Mouse (Mus musculus): ENCODE data around the gene Bbs9. TPM values are rescaled to one million over a fixed set of nuclear protein-coding genes. Genes with fewer than 3 reads are reported as not detected.
"Not testable (repeated sequence)": the region's sequence is repeated elsewhere in the genome, so short reads cannot be mapped to it uniquely, and the experiment has no call there.

The Bbs9 gene
- polyA plus RNA-seq, 1 experiment from 2014 or later, result 7.1 TPM

- DNase-seq (ENCODE audit: low spot score) (peak; percentile 69), ATAC-seq (peak; percentile 72)
- no peaks in the 10 kb centered on the region for H3K27me3 ChIP-seq (replicated peaks; ENCODE audit: insufficient read depth, low read length)
- H3K9ac ChIP-seq (replicated peaks; ENCODE audit: low read depth), result no peak overlapping the region
- no peaks in the 10 kb centered on the region for H3K36me3 ChIP-seq (ENCODE audit: insufficient read depth, low read length)
- 36% methylated on average over 19 of the region's 19 CpGs for WGBS
- no peak overlapping the region for H3K4me3 ChIP-seq (ENCODE audit: low read depth, low read length)
- no peak overlapping the region for H3K27ac ChIP-seq (ENCODE audit: low read length)
- TF ChIP-seq CTCF (IDR thresholded peaks at IDR 0.05) (peak; percentile 80), EP300 (IDR thresholded peaks at IDR 0.05) (no peak)
- H3K4me1 ChIP-seq (ENCODE audit: insufficient read depth, low read depth, low read length), result no peaks in the 10 kb centered on the region
- no peaks in the 10 kb centered on the region for H3K9me3 ChIP-seq (ENCODE audit: low read length)
- no peak overlapping the region for H3K4me2 ChIP-seq (replicated peaks; ENCODE audit: low read depth, low read length)
Measured at GRCm38 (mm10) chr9:22708970-22709726, 233.6 kb downstream of the Bbs9 start.

GRCm38 (mm10) chr9:22710032-22710431 lies 234.5 kb downstream of the Bbs9 start:
- WGBS, result 63% methylated on average over 7 of the region's 7 CpGs
- no peaks in the 10 kb centered on the region for H3K36me3 ChIP-seq (ENCODE audit: insufficient read depth, low read length)
- DNase-seq (ENCODE audit: low spot score) (peak; percentile 72), ATAC-seq (peak; percentile 42)
- no peaks in the 10 kb centered on the region for H3K4me1 ChIP-seq (ENCODE audit: insufficient read depth, low read depth, low read length)
- no peak overlapping the region for H3K9ac ChIP-seq (replicated peaks; ENCODE audit: low read depth)
- H3K4me3 ChIP-seq (ENCODE audit: low read depth, low read length), result no peak overlapping the region
- H3K9me3 ChIP-seq (ENCODE audit: low read length), result no peaks in the 10 kb centered on the region
- no peak overlapping the region for H3K4me2 ChIP-seq (replicated peaks; ENCODE audit: low read depth, low read length)
- H3K27ac ChIP-seq (ENCODE audit: low read length), result no peak overlapping the region
- TF ChIP-seq EP300 (IDR thresholded peaks at IDR 0.05) (no peak), CTCF (IDR thresholded peaks at IDR 0.05) (peak; percentile 66)
- H3K27me3 ChIP-seq (replicated peaks; ENCODE audit: insufficient read depth, low read length), result no peaks in the 10 kb centered on the region

- ATAC-seq (no peak), DNase-seq (ENCODE audit: low spot score) (no peak)
- Histone ChIP-seq H3K4me1 (ENCODE audit: insufficient read depth, low read depth, low read length) (no peaks in the 10 kb centered on the region), H3K9me3 (ENCODE audit: low read length) (no peaks in the 10 kb centered on the region), H3K27me3 (replicated peaks; ENCODE audit: insufficient read depth, low read length) (no peaks in the 10 kb centered on the region), H3K9ac (replicated peaks; ENCODE audit: low read depth) (no peak overlapping the region), H3K4me3 (ENCODE audit: low read depth, low read length) (no peak overlapping the region), H3K36me3 (ENCODE audit: insufficient read depth, low read length) (no peaks in the 10 kb centered on the region), H3K27ac (ENCODE audit: low read length) (no peak overlapping the region), H3K4me2 (replicated peaks; ENCODE audit: low read depth, low read length) (no peak overlapping the region)
- 81% methylated on average over 2 of the region's 2 CpGs for WGBS
- TF ChIP-seq EP300 (IDR thresholded peaks at IDR 0.05) (no peak), CTCF (IDR thresholded peaks at IDR 0.05) (no peak)
Measured at GRCm38 (mm10) chr9:22711339-22711738, 235.8 kb downstream of the Bbs9 start.

- DNase-seq (ENCODE audit: low spot score), result peak; percentile 44
- Histone ChIP-seq H3K4me3 (ENCODE audit: low read depth, low read length) (no peak overlapping the region), H3K27me3 (replicated peaks; ENCODE audit: insufficient read depth, low read length) (no peaks in the 10 kb centered on the region), H3K4me1 (ENCODE audit: insufficient read depth, low read depth, low read length) (peaks cover 4% of the 10 kb centered on the region), H3K27ac (ENCODE audit: low read length) (no peak overlapping the region), H3K9ac (replicated peaks; ENCODE audit: low read depth) (no peak overlapping the region), H3K9me3 (ENCODE audit: low read length) (no peaks in the 10 kb centered on the region), H3K36me3 (ENCODE audit: insufficient read depth, low read length) (no peaks in the 10 kb centered on the region), H3K4me2 (replicated peaks; ENCODE audit: low read depth, low read length) (no peak overlapping the region)
- TF ChIP-seq CTCF (IDR thresholded peaks at IDR 0.05) (no peak), EP300 (IDR thresholded peaks at IDR 0.05) (no peak)
- ATAC-seq, result peak; percentile 48; the same call in 1 of the 2 replicates
- WGBS, result 34% methylated on average over 3 of the region's 3 CpGs
Measured at GRCm38 (mm10) chr9:22712743-22713142, 237.2 kb downstream of the Bbs9 start.

- H3K27ac ChIP-seq (ENCODE audit: low read length); H3K36me3 ChIP-seq (ENCODE audit: insufficient read depth, low read length); H3K4me1 ChIP-seq (ENCODE audit: insufficient read depth, low read depth, low read length); H3K27me3 ChIP-seq (replicated peaks; ENCODE audit: insufficient read depth, low read length); H3K9ac ChIP-seq (replicated peaks; ENCODE audit: low read depth); H3K9me3 ChIP-seq (ENCODE audit: low read length); H3K4me2 ChIP-seq (replicated peaks; ENCODE audit: low read depth, low read length); H3K4me3 ChIP-seq (ENCODE audit: low read depth, low read length): not testable (repeated sequence)
- DNase-seq (ENCODE audit: low spot score) (peak; percentile 69), ATAC-seq (peak; percentile 39; the same call in 1 of the 2 replicates)
- TF ChIP-seq CTCF (IDR thresholded peaks at IDR 0.05), result peak; percentile 69
- 45% methylated on average over 4 of the region's 4 CpGs for WGBS
Measured at GRCm38 (mm10) chr9:22713286-22713685, 237.8 kb downstream of the Bbs9 start.

GRCm38 (mm10) chr9:22717583-22717982 lies 242.1 kb downstream of the Bbs9 start:
- ATAC-seq, result no peak
- no peaks in the 10 kb centered on the region for H3K9me3 ChIP-seq (ENCODE audit: low read length)
- no peak overlapping the region for H3K4me3 ChIP-seq (ENCODE audit: low read depth, low read length)
- H3K4me2 ChIP-seq (replicated peaks; ENCODE audit: low read depth, low read length), result no peak overlapping the region
- H3K9ac ChIP-seq (replicated peaks; ENCODE audit: low read depth), result no peak overlapping the region
- no peak for DNase-seq (ENCODE audit: low spot score)
- no peak overlapping the region for H3K27ac ChIP-seq (ENCODE audit: low read length)
- WGBS, result 57% methylated on average over 4 of the region's 4 CpGs
- H3K36me3 ChIP-seq (ENCODE audit: insufficient read depth, low read length), result no peaks in the 10 kb centered on the region
- H3K4me1 ChIP-seq (ENCODE audit: insufficient read depth, low read depth, low read length), result peaks cover 4% of the 10 kb centered on the region
- no peaks in the 10 kb centered on the region for H3K27me3 ChIP-seq (replicated peaks; ENCODE audit: insufficient read depth, low read length)
- TF ChIP-seq EP300 (IDR thresholded peaks at IDR 0.05), result no peak
- no peak for TF ChIP-seq CTCF (IDR thresholded peaks at IDR 0.05)
